Mouse (Mus musculus): ENCODE results near the gene Lpp. TPM values are rescaled to one million over a fixed set of nuclear protein-coding genes. Genes with fewer than 3 reads are reported as not detected.

The Lpp gene
- polyA plus RNA-seq, 1 experiment from 2014 or later: 50.0 TPM

- Histone ChIP-seq H3K4me3 (no peak overlapping the region), H3K27me3 (replicated peaks) (no peaks in the 10 kb centered on the region), H3K9me3 (replicated peaks) (no peaks in the 10 kb centered on the region), H3K4me2 (no peak overlapping the region), H3K27ac (ENCODE audit: poor library complexity, severe bottlenecking) (peak overlapping the region; percentile 87), H3K36me3 (no peaks in the 10 kb centered on the region), H3K9ac (no peak overlapping the region), H3K4me1 (replicated peaks) (peaks cover 81% of the 10 kb centered on the region)
- WGBS: 67% methylated on average over 4 of the region's 4 CpGs
- no peak for ATAC-seq (ENCODE audit: insufficient number of reproducible peaks, low FRiP score)
Observed at GRCm38 (mm10) chr16:24423751-24424150, 30.4 kb downstream of the Lpp start.

- no peaks in the 10 kb centered on the region for H3K36me3 ChIP-seq
- peaks cover 86% of the 10 kb centered on the region for H3K4me1 ChIP-seq (replicated peaks)
- WGBS: 33% methylated on average over 12 of the region's 12 CpGs
- peak overlapping the region; percentile 22; the same call in 1 of the 2 replicates for H3K4me2 ChIP-seq
- peak overlapping the region; percentile 54; the same call in 1 of the 2 replicates for H3K9ac ChIP-seq
- peak overlapping the region; percentile 87 for H3K27ac ChIP-seq (ENCODE audit: poor library complexity, severe bottlenecking)
- no peaks in the 10 kb centered on the region for H3K27me3 ChIP-seq (replicated peaks)
- H3K4me3 ChIP-seq: no peak overlapping the region
- ATAC-seq (ENCODE audit: insufficient number of reproducible peaks, low FRiP score): no peak
- no peaks in the 10 kb centered on the region for H3K9me3 ChIP-seq (replicated peaks)
Observed at GRCm38 (mm10) chr16:24424356-24424977, 31.2 kb downstream of the Lpp start.

GRCm38 (mm10) chr16:24425816-24426215 lies 32.5 kb downstream of the Lpp start:
- ATAC-seq (ENCODE audit: insufficient number of reproducible peaks, low FRiP score): no peak
- no peak overlapping the region for H3K27ac ChIP-seq (ENCODE audit: poor library complexity, severe bottlenecking)
- no peaks in the 10 kb centered on the region for H3K36me3 ChIP-seq
- H3K9ac ChIP-seq: no peak overlapping the region
- peaks cover 86% of the 10 kb centered on the region for H3K4me1 ChIP-seq (replicated peaks)
- WGBS: 28% methylated on average over 3 of the region's 3 CpGs
- H3K4me3 ChIP-seq: no peak overlapping the region
- H3K9me3 ChIP-seq (replicated peaks): no peaks in the 10 kb centered on the region
- no peak overlapping the region for H3K4me2 ChIP-seq
- no peaks in the 10 kb centered on the region for H3K27me3 ChIP-seq (replicated peaks)

GRCm38 (mm10) chr16:24427606-24428005 lies 34.3 kb downstream of the Lpp start:
- H3K9ac ChIP-seq: no peak overlapping the region
- 62% methylated on average over 3 of the region's 3 CpGs for WGBS

GRCm38 (mm10) chr16:24428055-24428454 lies 34.7 kb downstream of the Lpp start:
- H3K27ac ChIP-seq (ENCODE audit: poor library complexity, severe bottlenecking): peak overlapping the region; percentile 14; the same call in 1 of the 2 replicates
- H3K27me3 ChIP-seq (replicated peaks): no peaks in the 10 kb centered on the region
- 50% methylated on average over 4 of the region's 4 CpGs for WGBS
- H3K4me3 ChIP-seq: no peak overlapping the region
- no peak overlapping the region for H3K4me2 ChIP-seq
- H3K4me1 ChIP-seq (replicated peaks): peaks cover 77% of the 10 kb centered on the region
- no peaks in the 10 kb centered on the region for H3K9me3 ChIP-seq (replicated peaks)
- H3K9ac ChIP-seq: no peak overlapping the region
- ATAC-seq (ENCODE audit: insufficient number of reproducible peaks, low FRiP score): no peak
- no peaks in the 10 kb centered on the region for H3K36me3 ChIP-seq

More at GRCm38 (mm10) chr16:24427606-24428005, 34.3 kb downstream of the Lpp start:
- H3K27ac ChIP-seq (ENCODE audit: poor library complexity, severe bottlenecking): peak overlapping the region; percentile 14; the same call in 1 of the 2 replicates
- no peak overlapping the region for H3K4me2 ChIP-seq
- H3K4me3 ChIP-seq: no peak overlapping the region
- no peaks in the 10 kb centered on the region for H3K36me3 ChIP-seq
- no peaks in the 10 kb centered on the region for H3K9me3 ChIP-seq (replicated peaks)
- H3K4me1 ChIP-seq (replicated peaks): peaks cover 79% of the 10 kb centered on the region
- no peak for ATAC-seq (ENCODE audit: insufficient number of reproducible peaks, low FRiP score)
- H3K27me3 ChIP-seq (replicated peaks): no peaks in the 10 kb centered on the region

- WGBS: 73% methylated on average over 4 of the region's 4 CpGs
- Histone ChIP-seq H3K9me3 (replicated peaks) (no peaks in the 10 kb centered on the region), H3K9ac (no peak overlapping the region), H3K4me3 (no peak overlapping the region), H3K27ac (ENCODE audit: poor library complexity, severe bottlenecking) (no peak overlapping the region), H3K27me3 (replicated peaks) (no peaks in the 10 kb centered on the region), H3K4me2 (no peak overlapping the region), H3K36me3 (no peaks in the 10 kb centered on the region), H3K4me1 (replicated peaks) (peaks cover 77% of the 10 kb centered on the region)
- ATAC-seq (ENCODE audit: insufficient number of reproducible peaks, low FRiP score): no peak
Observed at GRCm38 (mm10) chr16:24428742-24429141, 35.4 kb downstream of the Lpp start.

DNA sequence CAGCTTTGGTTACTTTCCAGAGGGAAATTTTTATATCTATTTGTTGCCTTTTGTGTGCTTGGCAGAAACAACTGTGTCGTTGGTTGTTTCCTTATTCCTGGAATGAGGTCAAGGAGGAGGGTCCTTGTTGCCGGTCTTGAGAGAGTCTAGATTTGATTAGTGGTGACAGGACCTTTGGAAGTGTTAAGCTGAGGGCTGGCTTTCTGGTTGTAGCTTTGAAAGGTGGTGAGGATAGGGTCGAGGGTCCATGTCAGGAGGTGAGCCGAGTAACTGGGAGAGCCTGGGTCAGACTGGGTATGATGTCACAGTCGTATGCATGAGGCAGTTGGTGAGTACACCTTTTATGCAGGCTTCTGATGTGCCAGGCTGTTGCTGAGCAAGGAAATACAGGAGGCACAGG lies 36.4 kb downstream of the Lpp start:
- Histone ChIP-seq H3K4me3 (no peak overlapping the region), H3K9me3 (replicated peaks) (no peaks in the 10 kb centered on the region), H3K36me3 (no peaks in the 10 kb centered on the region), H3K27ac (ENCODE audit: poor library complexity, severe bottlenecking) (no peak overlapping the region), H3K27me3 (replicated peaks) (no peaks in the 10 kb centered on the region), H3K9ac (no peak overlapping the region), H3K4me2 (no peak overlapping the region), H3K4me1 (replicated peaks) (peaks cover 77% of the 10 kb centered on the region)
- 21% methylated on average over 5 of the region's 5 CpGs for WGBS
- no peak for ATAC-seq (ENCODE audit: insufficient number of reproducible peaks, low FRiP score)

DNA sequence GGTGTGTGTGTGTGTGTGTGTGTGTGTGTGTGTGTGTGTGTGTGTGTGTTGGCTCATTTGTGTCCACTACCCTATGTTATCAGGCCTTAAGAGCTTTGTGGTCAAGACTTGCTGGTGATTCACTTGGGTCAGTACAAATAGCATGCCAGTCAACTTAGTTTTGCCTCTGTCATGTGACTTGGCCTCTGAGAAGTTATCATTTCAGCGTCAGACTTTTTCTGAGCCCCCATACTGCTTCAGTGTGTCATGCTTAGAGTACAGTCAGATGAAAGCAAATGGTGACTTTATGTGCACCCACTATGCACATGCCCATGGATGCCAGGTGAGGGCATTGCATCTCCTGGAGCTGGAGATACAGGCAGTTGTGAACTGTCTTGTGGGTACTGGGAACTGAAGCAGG lies 38.5 kb downstream of the Lpp start:
- Histone ChIP-seq H3K4me1 (replicated peaks) (peaks cover 81% of the 10 kb centered on the region), H3K4me2 (no peak overlapping the region), H3K9ac (no peak overlapping the region), H3K4me3 (no peak overlapping the region), H3K27me3 (replicated peaks) (no peaks in the 10 kb centered on the region), H3K36me3 (no peaks in the 10 kb centered on the region), H3K27ac (ENCODE audit: poor library complexity, severe bottlenecking) (no peak overlapping the region), H3K9me3 (replicated peaks) (no peaks in the 10 kb centered on the region)
- 75% methylated on average over 1 of the region's 1 CpGs for WGBS
- ATAC-seq (ENCODE audit: insufficient number of reproducible peaks, low FRiP score): no peak

DNA sequence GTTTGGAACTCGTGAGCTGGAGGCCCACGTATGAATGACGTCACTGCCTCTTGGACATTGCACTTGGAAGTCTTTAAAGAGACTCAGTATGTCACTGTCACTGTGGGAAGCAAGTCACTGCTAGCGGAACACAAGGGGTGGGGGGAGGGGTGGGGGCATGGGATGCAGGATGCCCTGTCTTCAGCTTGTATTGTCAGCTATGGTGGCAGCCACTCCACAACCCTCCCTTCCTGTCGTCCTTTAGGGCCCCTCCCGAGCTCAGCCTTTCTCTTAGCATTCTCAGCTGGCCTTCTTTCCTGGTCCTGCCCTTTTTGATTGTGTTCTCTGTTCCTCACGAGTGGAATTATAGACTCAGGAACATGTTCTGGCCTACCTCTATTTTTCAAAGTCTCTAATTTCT lies 40.3 kb downstream of the Lpp start:
- Histone ChIP-seq H3K36me3 (no peaks in the 10 kb centered on the region), H3K4me2 (no peak overlapping the region), H3K27me3 (replicated peaks) (no peaks in the 10 kb centered on the region), H3K9ac (no peak overlapping the region), H3K4me1 (replicated peaks) (peaks cover 85% of the 10 kb centered on the region), H3K27ac (ENCODE audit: poor library complexity, severe bottlenecking) (peak overlapping the region; percentile 93), H3K9me3 (replicated peaks) (no peaks in the 10 kb centered on the region), H3K4me3 (no peak overlapping the region)
- no peak for ATAC-seq (ENCODE audit: insufficient number of reproducible peaks, low FRiP score)
- 10% methylated on average over 7 of the region's 7 CpGs for WGBS

- no peaks in the 10 kb centered on the region for H3K36me3 ChIP-seq
- H3K27me3 ChIP-seq (replicated peaks): no peaks in the 10 kb centered on the region
- 0 out of 2 replicates have a peak, but pooled peaks have one; percentile 27 for ATAC-seq (ENCODE audit: insufficient number of reproducible peaks, low FRiP score)
- no peak overlapping the region for H3K4me3 ChIP-seq
- H3K4me2 ChIP-seq: peak overlapping the region; percentile 55
- H3K4me1 ChIP-seq (replicated peaks): peaks cover 85% of the 10 kb centered on the region
- no peaks in the 10 kb centered on the region for H3K9me3 ChIP-seq (replicated peaks)
- 18% methylated on average over 7 of the region's 7 CpGs for WGBS
- H3K27ac ChIP-seq (ENCODE audit: poor library complexity, severe bottlenecking): peak overlapping the region; percentile 93
- H3K9ac ChIP-seq: peak overlapping the region; percentile 56
Observed at GRCm38 (mm10) chr16:24434026-24434425, 40.7 kb downstream of the Lpp start.

GRCm38 (mm10) chr16:24434531-24435114 lies 41.3 kb downstream of the Lpp start:
- WGBS: 19% methylated on average over 7 of the region's 7 CpGs
- Histone ChIP-seq H3K27me3 (replicated peaks) (no peaks in the 10 kb centered on the region), H3K4me2 (peak overlapping the region; percentile 55), H3K9ac (peak overlapping the region; percentile 56), H3K4me1 (replicated peaks) (peaks cover 83% of the 10 kb centered on the region), H3K27ac (ENCODE audit: poor library complexity, severe bottlenecking) (peak overlapping the region; percentile 93), H3K9me3 (replicated peaks) (no peaks in the 10 kb centered on the region), H3K4me3 (no peak overlapping the region), H3K36me3 (no peaks in the 10 kb centered on the region)
- ATAC-seq (ENCODE audit: insufficient number of reproducible peaks, low FRiP score): peak; percentile 43; the same call in 1 of the 2 replicates

Data from heart, embryonic 12.5 days (tissue).